Mouse (Mus musculus): ENCODE results near the gene Reep3.

Reep3 gene

GRCm38 (mm10) chr10:67111044-67111798 lies 14.5 kb upstream of the Reep3 start:
- no peak for DNase-seq (ENCODE audit: extremely low spot score, low spot score)

- DNase-seq (ENCODE audit: extremely low spot score, low spot score): no peak
Measured at GRCm38 (mm10) chr10:67109635-67110034, 12.9 kb upstream of the Reep3 start.

- DNase-seq (ENCODE audit: extremely low spot score, low spot score): no peak
Measured at GRCm38 (mm10) chr10:67108096-67108495, 11.4 kb upstream of the Reep3 start.

GRCm38 (mm10) chr10:67107017-67107761 lies 10.4 kb upstream of the Reep3 start:
- DNase-seq (ENCODE audit: extremely low spot score, low spot score): no peak

- DNase-seq (ENCODE audit: extremely low spot score, low spot score): no peak
Measured at GRCm38 (mm10) chr10:67106400-67106799, 9.7 kb upstream of the Reep3 start.

- no peak for DNase-seq (ENCODE audit: extremely low spot score, low spot score)
Measured at GRCm38 (mm10) chr10:67105331-67106217, 8.8 kb upstream of the Reep3 start.

GRCm38 (mm10) chr10:67104543-67104942 lies 7.8 kb upstream of the Reep3 start:
- DNase-seq (ENCODE audit: extremely low spot score, low spot score): no peak

GRCm38 (mm10) chr10:67100831-67101251 lies 4.1 kb upstream of the Reep3 start:
- DNase-seq (ENCODE audit: extremely low spot score, low spot score): no peak

GRCm38 (mm10) chr10:67100011-67100661 lies 3.4 kb upstream of the Reep3 start:
- no peak for DNase-seq (ENCODE audit: extremely low spot score, low spot score)

- no peak for DNase-seq (ENCODE audit: extremely low spot score, low spot score)
Measured at GRCm38 (mm10) chr10:67099183-67099929, 2.6 kb upstream of the Reep3 start.

GRCm38 (mm10) chr10:67098408-67099050 lies 1.8 kb upstream of the Reep3 start:
- no peak for DNase-seq (ENCODE audit: extremely low spot score, low spot score)

GRCm38 (mm10) chr10:67097437-67098150 lies 849 bp upstream of the Reep3 start:
- DNase-seq (ENCODE audit: extremely low spot score, low spot score): no peak

GRCm38 (mm10) chr10:67095798-67096620 lies 736 bp downstream of the Reep3 start, which contains the start of gene Jmjd1c:
TSS of gene Jmjd1c (plus strand) at chr10:67096125.
- DNase-seq (ENCODE audit: extremely low spot score, low spot score): peak; percentile 90

- DNase-seq (ENCODE audit: extremely low spot score, low spot score): no peak
Measured at GRCm38 (mm10) chr10:67094922-67095321, 1.8 kb downstream of the Reep3 start.

GRCm38 (mm10) chr10:67090611-67091010 lies 6.1 kb downstream of the Reep3 start:
- no peak for DNase-seq (ENCODE audit: extremely low spot score, low spot score)

- no peak for DNase-seq (ENCODE audit: extremely low spot score, low spot score)
Measured at GRCm38 (mm10) chr10:67087447-67088226, 9.1 kb downstream of the Reep3 start.

GRCm38 (mm10) chr10:67085916-67086315 lies 10.8 kb downstream of the Reep3 start:
- DNase-seq (ENCODE audit: extremely low spot score, low spot score): no peak

GRCm38 (mm10) chr10:67085124-67085523 lies 11.6 kb downstream of the Reep3 start:
- no peak for DNase-seq (ENCODE audit: extremely low spot score, low spot score)

Measured in neural tube, embryonic 10.5 days (tissue).